Mouse (Mus musculus) heart, embryonic 15.5 days (tissue): ENCODE data around the gene Pik3cb. TPM values are rescaled to one million over a fixed set of nuclear protein-coding genes. Genes with fewer than 3 reads are reported as not detected.
A peak's percentile ranks its signal among the peaks of the same experiment; 100 is the strongest.

Experiments used
- ATAC-seq: fragments of 200-750 bp; cut with Nextera tagmentation; replicated peaks from 2 replicates; pipeline ENCODE4 v1.8.0; 2017; ENCODE audit warnings: low read depth, moderate TSS enrichment; ENCODE audit not compliant: insufficient number of reproducible peaks, insufficient read depth, low FRiP score
- H3K27ac ChIP-seq: fragments of 300-500 bp; sonication (generic); 2 replicates; pipeline ENCODE4 v1.5.1; 2015; ENCODE audit warnings: mild to moderate bottlenecking, inconsistent platforms
- H3K27me3 ChIP-seq: fragments of 300-500 bp; sonication (generic); 2 replicates; pipeline ENCODE4 v1.6.1; 2015; ENCODE audit warnings: inconsistent platforms
- H3K36me3 ChIP-seq: fragments of 300-500 bp; sonication (generic); 2 replicates; pipeline ENCODE4 v1.6.1; 2015; ENCODE audit warnings: mild to moderate bottlenecking, inconsistent platforms
- H3K4me1 ChIP-seq: fragments of 300-500 bp; sonication (generic); replicated peaks from 2 replicates; pipeline ENCODE4 v1.6.1; 2015; ENCODE audit warnings: inconsistent platforms
- H3K4me2 ChIP-seq: fragments of 300-500 bp; sonication (generic); 2 replicates; pipeline ENCODE4 v1.6.1; 2015; ENCODE audit warnings: inconsistent platforms, mild to moderate bottlenecking, moderate library complexity
- H3K4me3 ChIP-seq: fragments of 300-500 bp; sonication (generic); 2 replicates; pipeline ENCODE4 v1.5.1; 2015; ENCODE audit warnings: mild to moderate bottlenecking, inconsistent platforms
- H3K9ac ChIP-seq: fragments of 300-500 bp; sonication (generic); 2 replicates; pipeline ENCODE4 v1.6.1; 2015; ENCODE audit warnings: mild to moderate bottlenecking, inconsistent platforms
- H3K9me3 ChIP-seq: fragments of 300-500 bp; sonication (generic); replicated peaks from 2 replicates; pipeline ENCODE4 v1.6.1; 2016; ENCODE audit warnings: inconsistent platforms
- WGBS: fragments of 180-500 bp; shearing (Covaris S2); methylation state at CpG from one replicate; pipeline ENCODE4 v1.1.7; 2015; ENCODE audit warnings: mixed read lengths; 5-methylcytosine and 5-hydroxymethylcytosine counted together
- polyA plus RNA-seq: library from polyadenylated mRNA; unstranded; fragments of >200 nt; fragmentation: Nextera tagmentation; extraction: Ambion mirVana; gene quantifications from 2 replicates; pipeline ENCODE4 v1.2.1, GENCODE M21; 2015

Gene Pik3cb
- polyA plus RNA-seq, 1 experiment from 2014 or later, result 1.4 TPM

DNA sequence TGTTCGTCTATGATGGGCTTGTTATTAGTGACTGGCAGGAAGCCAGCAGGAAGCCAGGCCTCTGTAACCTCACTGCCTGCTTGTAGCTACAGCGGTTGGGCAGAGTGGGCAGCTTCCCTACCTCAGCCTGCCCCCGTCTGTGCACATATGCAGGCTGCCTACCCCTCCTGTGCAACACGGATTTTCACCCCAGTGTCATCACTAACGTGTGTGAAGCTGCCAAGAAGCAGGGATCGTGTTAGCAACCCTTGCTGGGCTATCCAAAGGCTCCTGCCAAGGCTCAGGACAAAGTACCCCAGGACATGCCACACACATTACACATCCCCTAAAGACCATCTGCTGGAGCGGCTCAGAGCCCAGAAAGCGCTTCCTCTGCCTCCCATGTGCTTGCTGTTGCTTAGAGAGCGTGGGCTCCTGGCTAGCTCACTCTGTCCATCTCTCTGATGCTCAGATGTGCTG, 140.5 kb downstream of the Pik3cb start:
- no peak overlapping the region for H3K27ac ChIP-seq
- H3K9ac ChIP-seq, result no peak overlapping the region
- WGBS, result 58% methylated on average over 9 of the region's 9 CpGs
- H3K4me1 ChIP-seq, result no peaks in the 10 kb centered on the region
- H3K9me3 ChIP-seq, result no peaks in the 10 kb centered on the region
- H3K27me3 ChIP-seq, result no peaks in the 10 kb centered on the region
- no peak overlapping the region for H3K4me2 ChIP-seq
- ATAC-seq, result no peak
- H3K36me3 ChIP-seq, result no peaks in the 10 kb centered on the region
- no peak overlapping the region for H3K4me3 ChIP-seq

DNA sequence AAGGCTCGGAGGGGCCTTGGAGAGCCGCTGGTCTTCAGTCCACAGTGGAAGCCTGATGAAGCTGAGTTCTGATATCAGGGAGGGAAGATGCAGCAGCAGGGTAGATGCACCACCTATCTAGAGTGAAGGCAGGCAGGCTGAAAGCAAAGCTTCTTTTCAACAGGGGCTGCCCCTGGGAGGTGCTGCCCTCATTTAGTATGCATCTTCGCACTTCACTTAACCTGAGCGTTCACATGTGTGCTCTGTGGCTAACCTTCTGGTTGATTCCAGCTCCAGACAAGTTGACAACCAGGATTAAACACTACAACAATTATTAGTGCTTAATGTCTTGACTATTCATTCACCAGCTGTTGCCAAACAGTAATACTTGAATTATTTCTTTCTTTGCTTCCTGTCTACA, 146.3 kb downstream of the Pik3cb start:
- ATAC-seq, result no peak
- no peaks in the 10 kb centered on the region for H3K4me1 ChIP-seq
- H3K9me3 ChIP-seq, result no peaks in the 10 kb centered on the region
- no peak overlapping the region for H3K27ac ChIP-seq
- H3K4me2 ChIP-seq, result no peak overlapping the region
- H3K4me3 ChIP-seq, result no peak overlapping the region
- WGBS, result 89% methylated on average over 4 of the region's 4 CpGs
- H3K27me3 ChIP-seq, result no peaks in the 10 kb centered on the region
- H3K36me3 ChIP-seq, result no peaks in the 10 kb centered on the region; the same call in 1 of the 2 replicates
- no peak overlapping the region for H3K9ac ChIP-seq

DNA sequence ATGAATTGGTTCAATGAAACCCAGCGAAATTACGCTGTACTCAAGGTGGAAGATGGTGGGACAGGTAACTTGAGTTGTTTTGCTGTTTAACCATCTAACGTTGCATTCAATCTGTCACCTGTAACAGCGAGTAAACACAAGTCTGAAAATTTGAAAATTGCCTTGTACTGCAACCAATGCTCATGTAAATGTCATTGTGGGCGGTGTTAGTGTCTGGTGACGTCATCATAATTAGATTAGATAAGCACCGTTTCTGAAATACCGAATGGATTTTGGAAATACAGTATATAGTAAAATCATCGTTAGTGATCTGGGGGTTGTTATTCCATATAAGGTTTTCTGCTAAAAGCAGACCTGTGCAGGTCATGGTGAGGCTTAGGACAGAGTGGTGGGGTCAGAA, 153.3 kb downstream of the Pik3cb start:
- H3K27ac ChIP-seq, result no peak overlapping the region
- peak overlapping the region; percentile 96 for H3K4me2 ChIP-seq
- H3K27me3 ChIP-seq, result peaks cover 20% of the 10 kb centered on the region; the same call in 1 of the 2 replicates
- H3K36me3 ChIP-seq, result no peaks in the 10 kb centered on the region
- peak overlapping the region; percentile 88 for H3K4me3 ChIP-seq
- H3K9ac ChIP-seq, result peak overlapping the region; percentile 75
- ATAC-seq, result no peak
- H3K9me3 ChIP-seq, result no peaks in the 10 kb centered on the region
- peaks cover 8% of the 10 kb centered on the region for H3K4me1 ChIP-seq
- WGBS, result 41% methylated on average over 9 of the region's 9 CpGs

Other genes with a start within 250 kb of the Pik3cb start
- not detected in 2 replicates for gene 7420426K07Rik, start 237.5 kb downstream of the Pik3cb start, polyA plus RNA-seq
- gene Foxl2, start 185.3 kb downstream of the Pik3cb start, polyA plus RNA-seq, result not detected in 2 replicates
- 27.3 and 30.6 TPM in 2 replicates for gene Faim, start 154.2 kb downstream of the Pik3cb start, polyA plus RNA-seq
- 0.10 TPM in 1 of 2 replicates, not detected in the other for gene Gm1123, start 104.9 kb downstream of the Pik3cb start, polyA plus RNA-seq
- not detected in 2 replicates for gene Faiml, start 96.6 kb upstream of the Pik3cb start, polyA plus RNA-seq
- 20.9 and 22.7 TPM in 2 replicates for gene Cep70, start 102.7 kb upstream of the Pik3cb start, polyA plus RNA-seq
- gene Esyt3, start 217.9 kb upstream of the Pik3cb start, polyA plus RNA-seq, result 0.21 and 0.28 TPM in 2 replicates